Mouse (Mus musculus) intestine, embryonic 15.5 days (tissue): ENCODE results near the gene Olfr784. TPM values are rescaled to one million over a fixed set of nuclear protein-coding genes. Genes with fewer than 3 reads are reported as not detected.
A peak's percentile ranks its signal among the peaks of the same experiment; 100 is the strongest.
"Not testable (repeated sequence)": the region's sequence is repeated elsewhere in the genome, so short reads cannot be mapped to it uniquely, and the experiment has no call there.

Experiments used
- ATAC-seq: fragments of 200-750 bp; cut with Nextera tagmentation; 2 replicates; pipeline ENCODE4 v1.8.0; 2017; ENCODE audit warnings: moderate TSS enrichment, moderate library complexity
- H3K27ac ChIP-seq: fragments of 300-500 bp; sonication (generic); 2 replicates; pipeline ENCODE4 v1.5.1; 2015; ENCODE audit warnings: mild to moderate bottlenecking, inconsistent platforms
- H3K27me3 ChIP-seq: fragments of 300-500 bp; sonication (generic); replicated peaks from 2 replicates; pipeline ENCODE4 v1.6.1; 2015; ENCODE audit warnings: inconsistent platforms
- H3K36me3 ChIP-seq: fragments of 300-500 bp; sonication (generic); 2 replicates; pipeline ENCODE4 v1.6.1; 2015; ENCODE audit warnings: inconsistent platforms
- H3K4me1 ChIP-seq: fragments of 300-500 bp; sonication (generic); replicated peaks from 2 replicates; pipeline ENCODE4 v1.6.1; 2015; ENCODE audit warnings: inconsistent platforms
- H3K4me2 ChIP-seq: fragments of 300-500 bp; sonication (generic); replicated peaks from 2 replicates; pipeline ENCODE4 v1.6.1; 2015; ENCODE audit warnings: mild to moderate bottlenecking, inconsistent platforms
- H3K4me3 ChIP-seq: fragments of 300-500 bp; sonication (generic); replicated peaks from 2 replicates; pipeline ENCODE4 v1.5.1; 2015; ENCODE audit warnings: inconsistent platforms
- H3K9ac ChIP-seq: fragments of 300-500 bp; sonication (generic); 2 replicates; pipeline ENCODE4 v1.6.1; 2015; ENCODE audit warnings: inconsistent platforms
- H3K9me3 ChIP-seq: fragments of 300-500 bp; sonication (generic); 2 replicates; pipeline ENCODE4 v1.6.1; 2016; ENCODE audit warnings: inconsistent platforms
- WGBS: fragments of 180-500 bp; shearing (Covaris S2); methylation state at CpG from one replicate; pipeline ENCODE4 v1.1.7; 2015; 5-methylcytosine and 5-hydroxymethylcytosine counted together
- polyA plus RNA-seq: library from polyadenylated mRNA; unstranded; fragments of >200 nt; fragmentation: Nextera tagmentation; extraction: Ambion mirVana; gene quantifications from 2 replicates; pipeline ENCODE4 v1.2.1, GENCODE M21; 2015

The Olfr784 gene
- 0.09 TPM in 1 of 2 replicates, not detected in the other for polyA plus RNA-seq

DNA sequence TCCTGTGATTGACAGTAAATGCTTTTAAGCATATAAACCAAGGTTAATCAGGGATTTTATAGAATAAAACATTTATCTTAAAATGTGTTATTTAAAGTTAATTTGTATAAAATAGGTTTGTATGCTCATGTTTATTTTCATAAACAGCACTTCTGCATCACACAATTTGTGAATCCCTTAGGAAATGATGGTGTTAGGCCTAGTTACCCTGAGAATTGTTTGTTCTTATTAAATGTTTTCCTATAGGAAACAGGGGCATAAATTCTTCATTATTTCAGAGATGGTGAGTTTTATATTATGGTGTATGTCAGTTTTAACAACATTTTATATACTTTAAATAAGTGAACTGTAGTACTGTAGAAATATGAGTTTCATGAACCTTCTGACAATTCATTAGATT is at the start of gene Olfr784:
Olfr784 (plus strand) TSS at position 301 of the 400 bp plus-strand sequence.
- H3K27me3 ChIP-seq: no peaks in the 10 kb centered on the region
- H3K36me3 ChIP-seq: no peaks in the 10 kb centered on the region
- H3K27ac ChIP-seq: no peak within 1 kb of the TSS
- ATAC-seq: no peak
- H3K4me1 ChIP-seq: no peaks in the 10 kb centered on the region
- H3K4me3 ChIP-seq: no peak within 1 kb of the TSS
- H3K9me3 ChIP-seq: no peaks in the 10 kb centered on the region
- no peak within 1 kb of the TSS for H3K9ac ChIP-seq
- H3K4me2 ChIP-seq: no peak within 1 kb of the TSS

DNA sequence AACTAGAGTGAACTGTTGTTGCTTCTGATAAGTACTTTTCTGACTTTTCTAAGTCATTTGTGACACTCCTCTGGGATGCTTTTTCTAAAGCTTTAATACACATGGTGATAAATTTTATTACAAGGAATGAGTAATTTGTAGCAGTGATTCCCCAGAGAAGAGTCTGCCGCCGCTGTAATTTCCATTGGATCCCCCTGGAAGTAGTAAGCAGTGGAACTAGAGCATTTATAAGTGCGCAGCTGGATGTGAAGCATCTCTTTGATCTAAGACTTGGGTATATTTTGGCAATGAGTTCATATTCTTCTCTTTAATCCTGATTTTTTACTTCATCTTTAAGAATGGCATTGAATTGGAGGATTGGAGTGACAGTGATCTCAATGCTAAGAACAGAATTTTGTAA is 35.3 kb upstream of the Olfr784 start, which contains the start of gene Olfr782:
Olfr782 (plus strand) TSS at position 301 of the 400 bp plus-strand sequence.
- Histone ChIP-seq H3K9ac (no peak within 1 kb of the TSS), H3K9me3 (no peaks in the 10 kb centered on the region), H3K27me3 (no peaks in the 10 kb centered on the region), H3K36me3 (no peaks in the 10 kb centered on the region), H3K4me1 (no peaks in the 10 kb centered on the region), H3K27ac (no peak within 1 kb of the TSS), H3K4me2 (no peak within 1 kb of the TSS), H3K4me3 (no peak within 1 kb of the TSS)
- WGBS: 93% methylated on average over 3 of the region's 3 CpGs
- ATAC-seq: no peak

DNA sequence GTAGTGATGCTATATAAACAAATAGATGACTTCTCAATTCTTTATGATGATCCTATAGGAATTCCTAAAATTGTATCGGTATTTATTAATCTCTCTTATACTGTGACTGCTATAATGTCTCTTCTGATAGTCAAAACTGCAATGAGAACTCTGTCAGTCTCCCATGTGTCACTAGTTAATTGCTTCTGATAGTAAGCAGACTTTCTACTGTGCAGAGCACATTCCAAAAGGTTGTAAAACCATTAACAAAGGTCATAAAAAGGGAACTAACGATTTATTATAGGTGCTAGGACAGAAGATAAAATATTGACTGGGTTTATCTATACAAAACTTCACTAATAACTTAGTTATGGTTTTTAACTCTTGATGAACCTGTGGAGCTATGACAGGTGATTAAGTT is 31.4 kb upstream of the Olfr784 start:
- H3K4me3 ChIP-seq, H3K27ac ChIP-seq, H3K9me3 ChIP-seq, H3K4me2 ChIP-seq, H3K4me1 ChIP-seq, H3K27me3 ChIP-seq, H3K9ac ChIP-seq, H3K36me3 ChIP-seq: not testable (repeated sequence)
- peak; percentile 81 for ATAC-seq
- WGBS: 50% methylated on average over 2 of the region's 2 CpGs

DNA sequence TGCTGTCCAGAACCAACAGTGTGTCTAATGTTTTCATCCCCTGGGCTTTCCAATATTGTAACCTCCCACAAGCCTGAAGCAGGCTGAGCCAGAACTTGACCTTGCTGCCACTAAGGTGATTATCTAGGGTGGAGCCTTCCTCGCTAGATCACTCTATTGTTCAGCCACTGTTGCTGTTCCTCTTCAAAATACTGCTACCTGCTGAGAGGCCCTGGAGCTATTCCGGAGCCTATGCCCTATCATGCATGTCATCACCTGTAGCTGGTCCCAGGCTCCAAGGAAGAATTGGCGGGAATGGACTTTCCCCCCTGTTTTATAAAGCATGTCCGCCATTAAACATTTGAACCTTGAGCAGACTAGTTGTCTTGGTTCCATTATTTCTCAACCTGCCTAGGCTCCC is 27.4 kb upstream of the Olfr784 start:
- 93% methylated on average over 4 of the region's 4 CpGs for WGBS
- H3K4me1 ChIP-seq, H3K9me3 ChIP-seq, H3K9ac ChIP-seq, H3K27ac ChIP-seq, H3K27me3 ChIP-seq, H3K4me2 ChIP-seq, ATAC-seq, H3K4me3 ChIP-seq, H3K36me3 ChIP-seq: not testable (repeated sequence)

DNA sequence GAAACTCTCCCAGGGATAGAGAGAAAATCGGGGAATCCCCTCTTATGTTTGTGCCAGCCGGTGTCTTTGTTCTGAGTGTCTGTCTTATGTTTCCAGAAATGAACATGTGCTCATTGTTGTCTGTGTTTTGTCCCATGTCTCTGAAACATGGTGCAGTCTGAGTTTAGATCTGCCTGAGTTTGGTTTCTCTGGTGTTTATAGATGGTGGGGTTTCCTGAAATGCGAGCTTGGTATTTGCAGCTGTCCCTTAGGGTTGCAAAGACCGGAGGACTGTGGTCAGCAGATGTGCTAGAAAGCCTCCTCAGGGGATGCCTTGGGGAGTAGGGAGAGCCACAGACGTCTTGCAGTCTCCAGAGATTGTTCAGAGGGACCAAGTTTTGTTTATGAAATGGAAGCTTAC is 26.6 kb upstream of the Olfr784 start:
- Histone ChIP-seq H3K4me3 (no peak overlapping the region), H3K36me3 (no peaks in the 10 kb centered on the region), H3K27me3 (no peaks in the 10 kb centered on the region), H3K4me2 (no peak overlapping the region), H3K27ac (no peak overlapping the region), H3K9me3 (no peaks in the 10 kb centered on the region), H3K4me1 (no peaks in the 10 kb centered on the region), H3K9ac (no peak overlapping the region)
- 63% methylated on average over 5 of the region's 5 CpGs for WGBS
- no peak for ATAC-seq

- not testable (repeated sequence) for H3K9me3 ChIP-seq, H3K9ac ChIP-seq, H3K27ac ChIP-seq, H3K4me3 ChIP-seq, H3K36me3 ChIP-seq, H3K4me2 ChIP-seq, ATAC-seq, H3K4me1 ChIP-seq, H3K27me3 ChIP-seq
- 89% methylated on average over 5 of the region's 5 CpGs for WGBS
Observed at GRCm38 (mm10) chr10:129374051-129374450, 9.8 kb upstream of the Olfr784 start.

GRCm38 (mm10) chr10:129400892-129401291 is 17.0 kb downstream of the Olfr784 start:
- Histone ChIP-seq H3K4me2 (no peak overlapping the region), H3K4me1 (no peaks in the 10 kb centered on the region), H3K36me3 (no peaks in the 10 kb centered on the region), H3K27me3 (no peaks in the 10 kb centered on the region), H3K9ac (no peak overlapping the region), H3K9me3 (no peaks in the 10 kb centered on the region), H3K27ac (no peak overlapping the region), H3K4me3 (no peak overlapping the region)
- 52% methylated on average over 5 of the region's 5 CpGs for WGBS
- no peak for ATAC-seq

DNA sequence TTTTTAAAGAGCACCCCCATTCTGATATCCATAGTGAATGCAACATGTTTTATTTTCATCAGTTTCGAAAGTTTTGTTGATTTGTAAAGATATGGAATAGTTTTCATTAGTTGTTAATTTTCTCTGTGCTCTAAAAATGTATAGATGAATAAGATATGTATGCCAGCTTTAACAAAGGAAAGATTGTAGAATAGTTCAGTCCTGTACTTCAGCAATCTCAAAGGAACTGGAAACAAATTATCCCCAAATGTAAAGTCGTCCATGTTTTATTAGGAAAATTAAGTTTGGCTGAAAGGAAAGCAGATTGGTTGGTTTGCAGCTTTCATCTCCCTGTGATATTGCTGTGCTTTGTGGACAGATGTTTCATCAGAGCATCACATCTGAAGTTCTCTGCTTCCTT is 21.2 kb downstream of the Olfr784 start, which contains the start of gene Olfr785:
Olfr785 (plus strand) TSS at position 301 of the 400 bp plus-strand sequence.
- 75% methylated on average over 2 of the region's 2 CpGs for WGBS

GRCm38 (mm10) chr10:129427006-129427405 is 43.1 kb downstream of the Olfr784 start, which contains the start of gene Olfr786:
TSS of gene Olfr786 (plus strand) at chr10:129427306.
- H3K9ac ChIP-seq: no peak within 1 kb of the TSS
- H3K4me1 ChIP-seq: no peaks in the 10 kb centered on the region
- H3K27me3 ChIP-seq: no peaks in the 10 kb centered on the region
- H3K4me3 ChIP-seq: no peak within 1 kb of the TSS
- no peak within 1 kb of the TSS for H3K27ac ChIP-seq
- ATAC-seq: no peak
- H3K9me3 ChIP-seq: no peaks in the 10 kb centered on the region
- no peaks in the 10 kb centered on the region for H3K36me3 ChIP-seq
- H3K4me2 ChIP-seq: no peak within 1 kb of the TSS

More for the DNA sequence above, 21.2 kb downstream of the Olfr784 start, which contains the start of gene Olfr785:
- H3K9me3 ChIP-seq: no peaks in the 10 kb centered on the region
- H3K9ac ChIP-seq: no peak within 1 kb of the TSS
- H3K4me1 ChIP-seq: no peaks in the 10 kb centered on the region
- H3K4me3 ChIP-seq: no peak within 1 kb of the TSS
- H3K27ac ChIP-seq: no peak within 1 kb of the TSS
- no peak within 1 kb of the TSS for H3K4me2 ChIP-seq
- H3K36me3 ChIP-seq: no peaks in the 10 kb centered on the region
- no peak for ATAC-seq
- no peaks in the 10 kb centered on the region for H3K27me3 ChIP-seq

Other genes starting within 250 kb of the Olfr784 start
- gene Olfr770, start 245.1 kb upstream of the Olfr784 start, polyA plus RNA-seq: not detected in 2 replicates
- gene Olfr771, start 219.3 kb upstream of the Olfr784 start, polyA plus RNA-seq: not detected in 2 replicates
- not detected in 2 replicates for gene Olfr772, start 206.2 kb upstream of the Olfr784 start, polyA plus RNA-seq
- not detected in 2 replicates for gene Olfr773, start 196.7 kb upstream of the Olfr784 start, polyA plus RNA-seq
- gene Olfr774, start 147.9 kb upstream of the Olfr784 start, polyA plus RNA-seq: not detected in 2 replicates
- not detected in 2 replicates for gene Olfr775, start 135.7 kb upstream of the Olfr784 start, polyA plus RNA-seq
- gene Olfr776, start 125.0 kb upstream of the Olfr784 start, polyA plus RNA-seq: not detected in 2 replicates
- not detected in 2 replicates for gene Olfr777, start 112.6 kb upstream of the Olfr784 start, polyA plus RNA-seq
- not detected in 2 replicates for gene Olfr780, start 66.0 kb upstream of the Olfr784 start, polyA plus RNA-seq
- not detected in 2 replicates for gene Olfr781, start 55.2 kb upstream of the Olfr784 start, polyA plus RNA-seq
- gene Olfr782, start 35.2 kb upstream of the Olfr784 start, polyA plus RNA-seq: not detected in 2 replicates
- not detected in 2 replicates for gene Olfr785, start 21.3 kb downstream of the Olfr784 start, polyA plus RNA-seq
- not detected in 2 replicates for gene Olfr786, start 43.2 kb downstream of the Olfr784 start, polyA plus RNA-seq
- gene Olfr787, start 77.8 kb downstream of the Olfr784 start, polyA plus RNA-seq: not detected in 2 replicates
- not detected in 2 replicates for gene Olfr788, start 86.9 kb downstream of the Olfr784 start, polyA plus RNA-seq
- not detected in 2 replicates for gene Olfr789, start 100.7 kb downstream of the Olfr784 start, polyA plus RNA-seq
- gene Olfr790, start 114.4 kb downstream of the Olfr784 start, polyA plus RNA-seq: not detected in 2 replicates
- not detected in 2 replicates for gene Olfr791, start 137.7 kb downstream of the Olfr784 start, polyA plus RNA-seq
- gene Olfr792, start 155.1 kb downstream of the Olfr784 start, polyA plus RNA-seq: not detected in 2 replicates
- gene Olfr794, start 183.6 kb downstream of the Olfr784 start, polyA plus RNA-seq: not detected in 2 replicates
- not detected in 2 replicates for gene Olfr796, start 228.5 kb downstream of the Olfr784 start, polyA plus RNA-seq
- not detected in 2 replicates for gene Olfr798, start 243.9 kb downstream of the Olfr784 start, polyA plus RNA-seq